Mouse (Mus musculus) right cerebral cortex, adult 2 months (tissue): ENCODE measurements around the gene Spast.
"Not testable (repeated sequence)": the region's sequence is repeated elsewhere in the genome, so short reads cannot be mapped to it uniquely, and the experiment has no call there.

Source experiments
- DNase-seq, 2 experiments: peaks; one replicate each; pipeline ENCODE4 v3.0.0; 2021 to 2022; ENCODE audit warnings: low spot score in 2 of 2

Gene Spast

GRCm38 (mm10) chr17:74327195-74327594 lies 11.6 kb upstream of the Spast start:
- DNase-seq: not testable (repeated sequence)

GRCm38 (mm10) chr17:74328146-74328545 lies 10.6 kb upstream of the Spast start:
- DNase-seq: not testable (repeated sequence)

- DNase-seq: no peak
These were observed 7.6 kb upstream of the Spast start for GRCm38 (mm10) chr17:74331049-74331676.

- peak; percentile 95 to 97 for DNase-seq
These were observed 409 bp upstream of the Spast start for GRCm38 (mm10) chr17:74338225-74338931.

- no peak for DNase-seq
These were observed 2.4 kb downstream of the Spast start for GRCm38 (mm10) chr17:74341151-74341550.

GRCm38 (mm10) chr17:74363592-74363991 lies 24.8 kb downstream of the Spast start:
- no peak for DNase-seq

GRCm38 (mm10) chr17:74376916-74377315 lies 38.1 kb downstream of the Spast start:
- no peak for DNase-seq

GRCm38 (mm10) chr17:74386657-74387056 lies 47.9 kb downstream of the Spast start:
- DNase-seq: no peak

GRCm38 (mm10) chr17:74389847-74390246 lies 51.1 kb downstream of the Spast start:
- no peak for DNase-seq

- DNase-seq: no peak
These were observed 55.6 kb downstream of the Spast start for GRCm38 (mm10) chr17:74394381-74394780.

- DNase-seq: peak in 1 of 2 experiments; percentile 13
These were observed 56.1 kb downstream of the Spast start for GRCm38 (mm10) chr17:74394855-74395254.

- DNase-seq: peak; percentile 98
These were observed 56.7 kb downstream of the Spast start, which contains the start of gene Slc30a6 for GRCm38 (mm10) chr17:74395383-74396065. TSS of gene Slc30a6 (plus strand) at chr17:74395608.

GRCm38 (mm10) chr17:74396766-74397165 lies 58.0 kb downstream of the Spast start:
- DNase-seq: no peak

GRCm38 (mm10) chr17:74397173-74397572 lies 58.4 kb downstream of the Spast start:
- DNase-seq: no peak

- DNase-seq: no peak
These were observed 63.9 kb downstream of the Spast start for GRCm38 (mm10) chr17:74402486-74403222.

- no peak for DNase-seq
These were observed 67.7 kb downstream of the Spast start for GRCm38 (mm10) chr17:74406487-74406886.

GRCm38 (mm10) chr17:74409722-74410121 lies 70.9 kb downstream of the Spast start:
- no peak for DNase-seq

GRCm38 (mm10) chr17:74413324-74413723 lies 74.5 kb downstream of the Spast start:
- no peak for DNase-seq

- no peak for DNase-seq
These were observed 75.9 kb downstream of the Spast start for GRCm38 (mm10) chr17:74414671-74415070.

- no peak for DNase-seq
These were observed 78.1 kb downstream of the Spast start for GRCm38 (mm10) chr17:74416841-74417360.

GRCm38 (mm10) chr17:74418171-74418570 lies 79.4 kb downstream of the Spast start:
- DNase-seq: no peak

- no peak for DNase-seq
These were observed 81.9 kb downstream of the Spast start for GRCm38 (mm10) chr17:74420656-74421055.
